Mouse (Mus musculus): Measurements from ENCODE around the gene Phyhd1.
A peak's percentile ranks its signal among the peaks of the same experiment; 100 is the strongest.

Gene Phyhd1

DNA sequence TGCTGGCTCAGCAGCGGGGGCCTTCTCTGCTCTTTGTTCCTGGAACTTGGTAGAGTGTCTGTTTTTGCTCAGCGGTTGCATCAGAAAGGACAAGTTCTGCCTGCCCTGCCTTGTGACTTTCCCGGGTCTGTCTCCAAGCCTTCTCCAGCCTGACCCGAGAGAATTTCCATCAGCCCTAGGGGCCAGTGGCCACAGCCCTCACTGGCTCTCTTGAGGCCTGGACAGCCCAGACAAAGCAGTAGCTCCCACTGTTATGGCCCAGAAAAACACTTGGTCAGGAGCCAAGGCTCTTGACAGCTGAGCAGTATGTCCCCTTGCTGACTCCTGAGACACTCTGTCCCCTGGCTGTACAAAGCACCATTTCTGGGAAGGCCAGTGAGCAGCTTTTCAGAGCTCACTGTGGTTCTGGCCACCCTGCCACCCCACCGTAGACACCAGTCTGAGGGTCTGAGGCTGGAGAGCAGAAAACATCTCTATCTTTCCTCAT is at the start of gene Phyhd1:
Gene Phyhd1, plus strand, starts transcription at position 437 of the 487 bp plus-strand sequence.
- peak in 1 of 2 experiments; percentile 77 for DNase-seq (ENCODE audit: low spot score in 2 of 2)

DNA sequence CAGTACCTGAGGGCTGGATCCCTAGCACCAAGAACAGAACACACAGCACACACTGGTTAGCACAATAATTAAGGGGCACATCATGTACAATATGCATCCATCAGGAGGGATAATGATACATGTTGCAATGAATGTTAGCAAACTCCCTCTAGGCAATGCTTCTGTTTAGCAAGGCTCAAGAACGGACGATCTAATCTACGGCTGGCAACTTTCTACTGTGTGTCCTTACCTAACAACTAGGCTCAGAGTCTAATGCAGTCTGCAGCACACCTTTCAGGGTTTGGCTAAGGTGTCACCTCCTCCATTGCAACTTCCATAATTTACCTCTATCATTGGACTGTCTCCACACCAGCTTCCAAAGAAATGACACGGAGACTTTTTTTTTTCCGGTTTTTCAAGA is 49.7 kb upstream of the Phyhd1 start:
- no peak for DNase-seq (ENCODE audit: low spot score in 2 of 2)

DNA sequence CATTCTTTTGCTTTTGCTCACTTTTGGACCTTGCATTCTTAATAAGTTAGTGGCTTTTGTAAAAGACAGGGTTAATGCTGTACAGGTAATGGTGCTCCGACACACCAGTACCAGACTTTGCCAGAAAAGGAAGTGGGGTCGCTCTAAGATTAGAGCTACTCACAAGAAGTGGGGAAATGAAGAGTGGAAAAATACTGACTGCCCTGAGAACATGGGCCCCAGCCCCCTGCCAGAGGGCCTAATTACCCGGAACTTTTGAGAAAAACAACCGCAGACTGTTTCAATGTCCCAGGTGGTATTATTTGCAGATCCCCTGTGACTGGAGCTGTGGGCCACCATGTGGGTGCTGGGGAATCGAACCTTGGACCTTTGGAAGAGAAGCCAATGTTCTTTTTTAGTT is 30.4 kb upstream of the Phyhd1 start:
- no peak for DNase-seq (ENCODE audit: low spot score in 2 of 2)

DNA sequence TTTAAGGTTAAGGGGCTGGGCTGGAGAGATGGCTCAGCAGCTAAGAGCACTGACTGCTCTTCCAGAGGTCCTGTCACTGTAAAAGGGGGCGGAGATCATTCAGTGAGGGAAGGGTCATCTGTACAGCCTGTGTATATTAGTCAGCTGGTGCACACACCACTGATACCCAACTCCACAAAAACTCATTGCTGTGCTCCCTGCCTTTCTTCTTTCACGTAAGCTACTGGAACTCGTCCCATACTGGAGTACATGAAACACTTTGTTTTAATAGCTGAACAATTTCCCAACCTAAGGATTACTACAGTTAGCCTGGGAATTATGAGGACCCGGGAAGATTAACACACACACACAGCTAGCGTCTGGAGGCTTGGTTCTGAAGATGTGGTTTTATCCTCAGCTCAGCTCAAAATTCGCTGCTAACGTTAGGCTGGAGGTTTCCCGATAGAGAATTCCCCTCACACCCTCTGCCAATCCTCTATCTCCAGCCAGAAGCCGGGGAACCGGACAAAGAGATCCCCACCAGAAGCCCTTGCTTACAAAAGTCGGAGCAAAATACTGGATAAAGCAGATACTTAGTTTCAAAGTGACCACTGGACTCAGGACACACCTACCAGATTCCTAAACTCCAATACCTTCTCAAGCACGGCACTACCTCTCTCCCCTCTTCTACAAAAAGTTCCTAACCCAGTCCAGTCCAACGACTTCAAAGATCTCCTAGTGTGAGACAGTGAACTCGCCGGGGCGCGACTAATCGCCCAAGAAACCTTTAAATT is 29.4 kb upstream of the Phyhd1 start:
- no peak for DNase-seq (ENCODE audit: low spot score in 2 of 2)

DNA sequence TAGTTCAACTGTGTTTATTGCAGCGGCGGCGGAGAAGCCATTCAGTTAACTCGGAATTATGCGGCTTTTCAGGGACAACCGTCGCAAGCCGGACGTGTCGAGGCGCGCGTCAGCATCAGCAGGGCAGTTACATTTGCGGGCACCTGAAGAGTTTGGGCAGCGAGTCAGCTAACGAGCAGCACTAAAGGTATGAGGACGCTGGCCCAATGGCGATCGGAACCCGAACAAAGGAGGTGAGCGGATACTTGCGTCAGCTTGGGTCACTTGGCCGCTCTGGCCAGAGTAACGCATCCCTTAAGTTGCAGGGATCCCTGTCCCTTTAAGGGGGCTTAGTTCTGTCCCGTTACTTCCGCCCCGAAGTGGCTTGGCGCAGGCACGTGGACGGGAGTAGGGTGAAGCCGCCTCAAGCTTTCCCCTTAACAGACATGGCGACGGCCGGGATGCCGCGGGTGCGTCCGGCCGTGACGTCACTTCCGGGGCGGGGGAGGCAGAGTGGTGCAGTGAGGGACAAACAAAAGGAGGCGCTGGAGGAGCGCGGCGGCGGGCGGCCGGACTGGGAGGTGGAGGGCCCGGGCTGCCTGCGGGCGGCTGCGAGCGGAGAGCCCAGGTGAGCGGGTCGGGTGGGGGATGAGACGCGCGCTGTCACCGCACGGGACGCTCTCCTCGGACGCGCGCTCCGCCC is 28.7 kb upstream of the Phyhd1 start, which contains the start of gene Lrrc8a:
Gene Lrrc8a, plus strand, starts transcription at position 517 of the 682 bp plus-strand sequence.
- peak; percentile 100 for DNase-seq (ENCODE audit: low spot score in 2 of 2)

DNA sequence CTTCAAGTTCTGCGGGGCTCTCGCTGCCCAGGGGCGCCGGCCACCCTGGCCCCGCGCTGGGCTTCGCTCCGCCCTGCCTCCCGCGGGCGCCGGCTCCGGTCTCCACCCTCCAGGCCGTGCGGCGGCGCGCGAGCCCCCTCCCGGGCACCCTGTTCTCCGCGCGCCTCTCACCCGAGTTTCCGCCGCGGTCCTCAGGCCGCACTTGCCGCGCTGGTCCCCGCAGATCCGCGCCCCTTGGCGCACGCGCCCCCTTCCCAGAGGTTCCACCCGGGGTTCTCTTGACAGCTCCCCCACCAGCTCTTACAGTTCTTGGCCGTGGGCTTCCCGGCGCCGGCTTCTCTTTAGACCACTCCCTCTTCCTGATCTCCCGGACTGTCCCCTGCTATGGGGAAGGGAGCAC is 28.1 kb upstream of the Phyhd1 start:
- peak; percentile 59 to 69 for DNase-seq (ENCODE audit: low spot score in 2 of 2)

DNA sequence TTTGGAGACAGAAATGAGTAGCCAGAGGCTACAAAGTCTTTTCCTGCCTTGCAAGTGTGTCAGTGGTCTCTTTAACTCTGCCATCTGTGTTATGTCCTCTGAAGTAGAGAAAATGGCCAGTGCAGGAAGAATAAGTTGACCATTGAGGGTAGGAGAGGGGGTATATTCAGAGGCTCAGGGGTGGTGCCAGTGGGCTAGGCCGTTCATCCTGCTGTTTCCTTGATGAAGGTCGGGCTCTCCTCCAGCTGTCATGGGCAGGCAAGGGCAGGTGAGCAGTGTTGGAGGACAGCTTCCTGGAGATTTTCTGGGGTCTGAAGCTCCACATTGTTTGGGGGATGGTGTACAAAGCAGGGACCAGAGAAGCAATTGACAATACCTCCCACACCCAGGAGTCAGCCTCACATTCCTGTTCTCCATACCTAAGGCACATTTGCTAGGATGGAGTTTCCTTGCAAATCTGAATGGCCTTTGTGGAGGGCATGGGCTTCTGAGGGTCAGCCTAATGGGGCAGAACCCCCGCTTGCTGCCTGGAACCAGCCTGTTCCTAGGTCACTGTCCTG is 27.0 kb upstream of the Phyhd1 start:
- DNase-seq (ENCODE audit: low spot score in 2 of 2), result no peak

DNA sequence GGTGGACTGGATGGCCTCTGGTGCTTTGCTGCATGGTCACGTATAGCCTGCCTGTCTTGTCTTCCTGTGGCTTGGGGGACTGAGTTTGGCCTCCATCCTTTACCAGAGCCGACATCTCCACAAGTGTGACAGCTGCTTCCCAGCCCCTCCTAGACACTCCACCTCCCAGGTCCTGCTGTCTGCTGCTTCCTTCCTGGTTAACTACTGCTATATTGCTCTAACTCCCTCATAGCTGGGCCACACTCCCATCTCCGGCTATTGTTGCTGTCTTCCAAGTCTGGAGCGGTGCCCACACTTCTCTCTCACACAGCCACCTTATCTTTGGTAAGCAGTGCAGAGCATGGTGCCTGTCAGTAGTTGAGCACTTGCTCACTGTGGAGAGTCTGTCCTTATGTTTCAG is 26.2 kb upstream of the Phyhd1 start:
- no peak for DNase-seq (ENCODE audit: low spot score in 2 of 2)

DNA sequence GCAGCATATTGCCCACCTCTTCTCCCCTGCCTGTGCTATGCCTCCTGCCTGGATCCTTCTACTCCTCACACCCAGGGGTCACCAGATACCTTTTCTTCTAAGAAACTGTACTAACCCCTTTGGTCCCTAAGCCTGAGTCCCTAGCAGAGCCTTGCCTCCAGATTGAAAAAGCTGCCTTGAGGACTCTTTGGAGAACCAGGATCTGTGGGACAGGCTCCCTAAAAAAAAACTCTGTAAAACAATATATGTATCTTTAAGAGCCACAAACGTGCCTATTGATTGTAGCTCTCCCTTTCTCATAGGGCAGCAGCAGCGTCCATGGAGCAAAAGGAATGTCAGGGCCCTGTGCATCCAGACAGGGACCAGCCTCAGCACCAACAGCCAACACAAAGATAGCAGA is 25.7 kb upstream of the Phyhd1 start, which contains the start of gene Gm28035:
Gene Gm28035, plus strand, starts transcription at position 301 of the 400 bp plus-strand sequence.
- DNase-seq (ENCODE audit: low spot score in 2 of 2), result no peak

DNA sequence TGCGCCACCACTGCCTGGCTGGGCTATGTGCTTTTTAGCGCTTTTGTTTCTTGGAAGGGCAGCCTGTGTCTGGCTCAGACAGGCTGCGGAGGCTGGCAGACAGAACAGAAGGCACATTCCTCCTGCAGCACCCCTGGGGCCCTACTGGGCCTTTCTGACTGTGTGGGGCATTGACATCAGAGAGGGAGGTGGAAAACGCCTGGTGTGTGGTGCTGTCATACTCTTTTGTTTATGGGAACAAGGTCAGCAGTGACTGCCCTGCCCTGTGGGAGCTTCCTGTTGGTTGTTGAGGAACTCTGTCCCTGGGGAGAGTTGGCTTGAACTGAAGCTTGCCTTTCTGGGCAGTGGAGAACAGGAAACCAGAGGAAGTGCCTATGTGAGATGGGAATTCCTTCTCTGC is 23.5 kb upstream of the Phyhd1 start:
- DNase-seq (ENCODE audit: low spot score in 2 of 2), result peak in 1 of 2 experiments; percentile 74

DNA sequence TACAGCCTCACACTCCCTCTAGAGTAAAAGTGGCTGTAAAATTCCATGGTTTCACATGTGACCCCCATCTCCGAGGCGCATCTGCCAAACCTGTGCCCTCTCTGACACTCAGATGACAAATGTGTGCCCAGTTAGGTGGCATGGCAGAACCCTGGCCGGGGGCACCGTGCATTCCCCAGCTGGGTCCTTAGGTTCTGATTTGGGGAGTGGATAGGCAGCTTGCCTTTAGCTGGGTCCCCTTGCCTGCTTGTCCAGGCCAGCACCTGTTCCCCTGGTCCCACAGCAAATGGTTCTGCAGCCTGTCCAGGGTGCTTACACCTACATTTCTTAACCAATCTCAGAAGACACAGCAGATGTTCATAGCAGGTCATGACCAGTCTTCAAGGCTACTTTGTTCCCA is 22.6 kb upstream of the Phyhd1 start:
- no peak for DNase-seq (ENCODE audit: low spot score in 2 of 2)

DNA sequence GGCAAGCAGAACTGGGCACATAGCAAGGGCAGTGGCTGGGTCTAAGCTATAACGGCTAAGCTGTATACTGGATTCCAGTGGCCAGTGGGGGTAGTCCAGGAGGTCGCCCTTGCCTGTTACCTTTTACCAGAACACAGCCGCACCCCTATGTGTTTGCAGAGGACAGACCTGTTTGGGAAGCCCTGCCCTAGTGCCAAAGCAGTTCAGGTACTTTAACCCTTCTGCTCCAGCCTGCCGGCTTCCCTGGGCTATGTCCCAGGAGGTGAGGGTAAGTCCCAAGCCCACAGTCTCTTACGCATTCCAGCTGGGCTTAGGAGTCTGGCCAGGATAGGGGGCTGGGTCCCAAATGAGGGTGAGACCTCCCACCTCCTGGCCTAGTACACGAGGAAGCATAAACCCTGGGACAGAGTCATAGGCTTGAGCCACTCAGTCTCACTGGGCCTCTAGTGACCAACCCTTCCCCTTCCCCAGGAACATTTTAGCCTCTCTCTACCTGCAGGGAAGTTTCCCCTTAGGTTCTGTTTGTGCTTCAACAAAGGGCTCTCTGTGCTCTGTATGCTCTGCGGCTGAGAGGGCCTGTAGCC is 21.3 kb upstream of the Phyhd1 start:
- peak; percentile 52 to 60 for DNase-seq (ENCODE audit: low spot score in 2 of 2)

DNA sequence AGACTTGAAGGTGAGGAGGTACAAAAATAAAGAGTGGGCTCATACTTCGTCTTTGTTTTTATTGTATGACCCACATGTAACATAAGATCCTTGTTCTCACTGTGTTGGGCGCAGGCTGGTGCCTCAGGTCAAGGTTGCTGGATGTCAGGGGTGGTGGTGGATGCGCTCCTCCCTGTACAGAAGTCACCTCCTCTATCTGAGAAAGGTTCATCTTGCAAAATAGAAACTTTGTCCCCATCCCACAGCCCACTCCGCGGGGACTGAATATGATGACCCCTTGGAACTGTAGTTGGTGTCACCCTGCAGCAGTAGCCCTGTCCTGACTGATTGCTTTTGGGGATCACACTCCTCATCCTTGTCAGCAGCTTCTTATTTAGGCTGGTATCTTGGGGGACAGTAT is 19.0 kb upstream of the Phyhd1 start:
- no peak for DNase-seq (ENCODE audit: low spot score in 2 of 2)

DNA sequence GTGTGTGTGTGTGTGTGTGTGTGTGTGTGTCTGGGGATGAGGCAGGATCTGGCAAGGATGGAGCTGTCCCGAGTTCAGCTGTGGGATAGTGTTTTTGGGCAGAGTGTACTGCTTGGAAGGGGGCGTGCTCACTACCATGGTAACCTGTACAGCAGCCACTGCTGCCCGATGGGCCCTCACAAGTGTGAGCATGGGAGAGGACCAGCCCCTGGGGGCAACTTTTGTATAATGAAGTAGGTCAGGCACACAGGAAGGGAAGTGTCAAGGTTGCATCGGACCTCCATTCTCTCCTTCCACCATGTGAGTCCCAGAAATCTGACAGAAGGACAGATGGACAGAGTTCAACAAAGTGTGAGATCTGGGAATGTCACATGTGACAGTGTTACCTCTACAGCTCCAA is 18.3 kb upstream of the Phyhd1 start:
- no peak for DNase-seq (ENCODE audit: low spot score in 2 of 2)

DNA sequence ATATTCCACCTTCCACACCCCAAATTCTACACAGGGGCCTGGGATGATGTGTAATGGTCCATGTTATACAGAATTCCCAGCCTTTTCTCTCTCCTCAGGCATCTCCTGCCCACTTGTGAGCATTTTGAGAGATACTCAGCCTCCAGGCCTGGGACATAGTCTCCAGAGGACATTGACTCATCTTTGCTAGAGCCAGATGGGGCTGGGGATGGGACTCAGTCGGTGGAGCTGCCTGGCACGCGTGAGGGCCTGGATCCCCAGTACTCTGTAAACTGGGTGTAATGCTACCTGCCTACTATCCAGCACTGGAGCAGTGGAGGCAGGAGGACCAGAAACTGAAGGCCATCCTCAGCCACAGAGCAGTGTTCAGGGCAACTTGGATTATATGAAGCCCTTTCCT is 16.8 kb upstream of the Phyhd1 start:
- DNase-seq (ENCODE audit: low spot score in 2 of 2), result no peak

DNA sequence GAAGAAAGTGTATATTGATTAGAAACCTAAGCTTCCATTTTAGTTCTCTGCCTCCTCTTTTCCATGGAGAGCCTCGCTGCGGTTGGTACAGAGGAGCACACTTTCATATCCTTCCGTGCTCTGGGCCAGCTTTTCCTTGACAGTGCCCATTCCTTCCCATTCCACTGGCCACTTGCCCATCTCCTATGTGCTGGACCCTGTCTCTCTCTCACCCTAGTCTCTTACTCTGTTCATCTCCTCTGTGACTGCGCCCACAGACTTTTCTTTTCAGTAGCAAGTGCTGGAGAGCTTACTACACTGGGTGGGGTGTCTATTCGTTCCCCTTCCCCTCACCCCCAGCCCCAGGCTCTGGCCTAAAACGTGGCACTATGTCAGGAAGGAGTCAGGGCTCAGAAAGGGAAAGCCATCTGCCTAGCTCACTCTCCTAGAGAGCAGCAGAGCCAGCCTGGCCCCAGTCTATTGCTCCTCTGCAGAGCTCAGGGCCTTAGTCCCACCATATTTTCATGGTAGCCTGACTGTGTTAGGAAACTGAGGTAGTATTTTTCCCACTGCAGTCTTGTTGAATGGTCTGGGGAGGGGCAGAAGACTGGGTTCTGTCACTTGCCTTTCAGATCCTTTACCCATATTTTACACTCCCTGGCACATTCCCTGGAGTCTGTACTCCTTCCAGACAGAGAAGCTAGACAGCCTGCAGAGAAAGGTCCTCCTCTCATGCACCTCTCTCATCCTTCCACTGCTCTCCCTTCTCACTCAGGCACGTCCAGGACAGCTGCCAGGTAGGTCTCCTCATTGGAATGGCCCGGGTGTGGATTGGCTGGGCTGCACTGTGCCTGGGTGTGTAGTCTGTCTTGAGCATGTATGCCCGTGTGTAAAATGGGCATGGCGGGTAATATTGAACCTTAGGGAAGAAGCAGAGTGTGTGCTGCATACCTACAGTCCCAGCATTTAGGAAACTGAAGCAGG is 15.6 kb upstream of the Phyhd1 start:
- DNase-seq (ENCODE audit: low spot score in 2 of 2), result no peak

DNA sequence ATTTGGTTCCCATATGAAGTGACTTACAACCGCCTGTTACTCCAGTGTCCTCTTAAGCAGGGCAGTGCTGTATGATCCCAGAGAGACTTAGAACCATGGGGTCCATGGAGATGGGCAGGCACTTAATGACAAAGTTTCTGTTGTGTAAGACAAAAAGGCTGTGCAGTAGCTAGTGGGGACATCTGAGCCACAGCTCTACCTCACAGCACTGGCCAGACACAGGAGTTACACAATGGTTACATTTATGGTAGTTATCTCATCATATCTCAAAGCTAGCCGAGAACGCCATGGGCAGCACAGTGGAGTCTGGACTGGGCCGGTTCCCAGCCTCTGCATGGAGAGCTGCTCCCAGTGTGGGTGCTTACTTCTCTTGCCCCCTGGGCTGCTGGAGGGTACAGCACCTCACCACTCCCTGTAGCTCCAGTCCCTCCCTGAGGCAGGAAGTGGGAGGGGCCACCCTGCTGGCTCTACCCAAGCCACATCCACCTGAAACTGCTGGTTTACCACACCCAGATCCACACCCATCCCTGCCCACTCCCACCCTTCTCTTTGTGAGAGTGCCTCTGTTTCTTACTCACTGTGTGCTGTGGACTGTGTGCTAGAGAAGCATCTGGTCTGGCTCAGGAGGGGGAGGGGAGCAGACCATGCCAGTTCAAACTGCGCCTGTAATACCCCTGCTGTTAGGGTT is 14.4 kb upstream of the Phyhd1 start:
- peak; percentile 69 to 72 for DNase-seq (ENCODE audit: low spot score in 2 of 2)

DNA sequence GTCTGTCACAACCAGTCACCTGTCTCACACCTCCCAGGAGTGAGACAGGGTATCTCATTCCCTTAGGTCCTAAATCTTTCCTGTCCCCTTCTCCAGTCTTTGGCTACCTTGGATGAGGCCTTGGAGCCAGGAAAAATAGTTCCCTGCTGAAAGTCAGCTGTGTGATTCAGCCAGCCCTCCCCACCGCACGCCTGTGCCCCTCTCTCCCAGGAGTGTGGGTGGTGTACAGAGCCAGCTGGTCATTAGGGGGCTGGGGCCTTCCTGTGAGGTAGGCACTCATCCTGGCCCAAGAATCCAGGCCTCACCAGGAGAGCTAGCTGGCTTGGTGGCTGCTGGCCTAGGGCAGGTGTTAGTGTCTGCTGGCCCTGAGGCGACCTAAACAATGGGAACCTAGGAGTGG is 13.5 kb upstream of the Phyhd1 start:
- DNase-seq (ENCODE audit: low spot score in 2 of 2), result no peak

DNA sequence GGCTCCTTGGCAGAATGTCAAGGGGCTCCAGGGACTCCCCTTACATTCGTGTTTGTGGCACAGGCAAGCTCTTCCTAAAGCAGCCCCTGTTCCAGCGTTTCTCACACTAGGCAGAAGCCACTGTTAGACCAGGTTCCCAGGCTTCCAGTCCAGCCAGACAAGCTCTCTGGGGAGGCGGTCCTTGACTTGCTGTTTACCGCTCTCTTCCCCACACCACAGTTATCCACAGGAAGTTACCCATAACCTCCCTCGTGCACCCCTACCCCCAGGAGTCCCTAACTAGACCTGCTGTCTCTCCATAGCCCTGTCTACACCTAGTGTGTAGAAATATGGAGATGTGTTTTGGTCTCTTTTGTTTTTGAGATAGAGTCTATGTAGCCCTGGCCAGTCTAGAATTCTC is 12.2 kb upstream of the Phyhd1 start:
- no peak for DNase-seq (ENCODE audit: low spot score in 2 of 2)

DNA sequence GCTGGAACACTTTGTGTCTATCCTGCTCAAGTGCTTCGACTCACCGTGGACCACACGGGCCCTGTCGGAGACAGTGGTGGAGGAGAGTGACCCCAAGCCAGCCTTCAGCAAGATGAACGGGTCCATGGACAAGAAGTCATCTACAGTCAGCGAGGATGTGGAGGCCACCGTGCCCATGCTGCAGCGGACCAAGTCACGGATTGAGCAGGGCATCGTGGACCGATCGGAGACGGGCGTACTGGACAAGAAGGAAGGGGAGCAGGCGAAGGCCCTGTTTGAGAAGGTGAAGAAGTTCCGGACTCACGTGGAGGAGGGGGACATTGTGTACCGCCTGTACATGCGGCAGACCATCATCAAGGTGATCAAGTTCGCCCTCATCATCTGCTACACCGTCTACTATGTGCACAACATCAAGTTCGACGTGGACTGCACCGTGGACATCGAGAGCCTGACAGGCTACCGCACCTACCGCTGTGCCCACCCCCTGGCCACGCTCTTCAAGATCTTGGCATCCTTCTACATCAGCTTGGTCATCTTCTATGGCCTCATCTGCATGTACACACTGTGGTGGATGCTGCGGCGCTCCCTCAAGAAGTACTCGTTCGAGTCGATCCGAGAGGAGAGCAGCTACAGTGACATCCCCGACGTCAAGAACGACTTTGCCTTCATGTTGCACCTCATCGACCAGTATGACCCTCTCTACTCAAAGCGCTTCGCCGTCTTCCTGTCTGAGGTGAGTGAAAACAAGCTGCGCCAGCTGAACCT is 10.2 kb upstream of the Phyhd1 start:
- DNase-seq (ENCODE audit: low spot score in 2 of 2), result no peak
